Mouse (Mus musculus) monocyte, adult 2 months (primary cell): ENCODE data around the gene Gipc2.
A peak's percentile ranks its signal among the peaks of the same experiment; 100 is the strongest.

Source experiments
- DNase-seq, 2 experiments: peaks; one replicate each; pipeline ENCODE4 v3.0.0; 2022; ENCODE audit warnings: low spot score in 2 of 2, low read depth in 1 of 2

Gipc2 gene

DNA sequence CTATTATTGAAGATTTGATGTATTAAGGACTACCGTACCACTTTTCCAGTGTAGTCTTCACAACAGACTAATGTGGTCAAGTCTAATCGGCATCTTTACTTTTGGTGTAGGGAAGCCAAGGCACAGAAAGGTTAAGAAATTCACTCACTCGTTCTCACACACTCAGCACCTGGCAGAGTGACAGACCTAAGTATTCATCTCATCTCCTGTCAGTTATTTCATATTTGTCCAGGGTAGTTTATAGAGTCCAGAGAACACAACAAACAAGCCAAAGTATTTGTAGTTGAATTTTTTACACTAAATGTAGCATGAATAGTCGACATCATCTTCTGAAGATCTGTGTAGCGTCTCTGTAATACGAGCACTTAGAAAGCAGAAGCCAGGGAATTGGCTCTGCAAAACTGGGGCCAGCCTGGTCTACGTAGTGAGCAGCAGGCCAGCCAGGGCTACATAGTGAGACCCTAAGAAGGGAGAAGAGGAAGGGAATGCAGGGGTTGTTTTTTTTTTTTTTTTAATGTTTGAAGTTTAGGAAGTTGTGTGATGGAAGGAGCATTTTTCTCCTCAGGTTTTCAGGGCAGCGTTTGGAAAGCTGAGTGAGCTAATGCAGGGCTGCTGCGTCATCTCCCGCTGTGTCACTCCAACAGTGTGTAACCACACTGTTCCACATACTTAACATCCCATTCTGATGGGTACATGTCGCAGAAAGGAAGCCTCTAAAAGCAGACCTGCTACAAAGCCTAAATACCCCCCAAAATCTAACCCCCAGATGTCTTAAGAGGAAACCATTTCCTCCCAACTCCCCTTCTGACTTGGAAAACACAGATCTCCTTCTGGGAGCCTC, 44.6 kb downstream of the Gipc2 start:
- DNase-seq, result no peak

GRCm38 (mm10) chr3:152119987-152120386, 46.0 kb downstream of the Gipc2 start:
- DNase-seq, result no peak

- DNase-seq, result no peak
Measured at GRCm38 (mm10) chr3:152117941-152118340, 48.1 kb downstream of the Gipc2 start.

GRCm38 (mm10) chr3:152116140-152116539, 49.9 kb downstream of the Gipc2 start:
- no peak for DNase-seq

DNA sequence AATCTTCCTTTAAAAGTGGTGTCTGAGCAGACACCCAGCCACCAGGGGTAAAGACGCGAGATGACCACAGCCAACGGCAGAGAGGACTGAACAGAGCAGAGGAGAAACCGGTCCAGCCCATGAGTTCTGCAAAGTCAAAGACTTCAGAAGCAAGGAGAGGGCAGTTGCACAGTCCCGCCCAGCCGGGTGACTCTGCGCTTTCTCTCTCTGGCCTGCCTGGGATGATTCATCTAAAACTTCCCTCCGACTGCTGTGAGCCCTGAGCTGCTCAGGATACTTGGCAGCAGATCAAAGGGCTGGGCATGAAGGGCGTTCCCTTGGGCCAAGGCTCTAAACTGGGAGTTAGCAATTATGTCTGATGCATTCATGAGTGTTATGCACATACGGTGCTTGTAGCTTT, 51.2 kb downstream of the Gipc2 start:
- peak; percentile 66 to 80 for DNase-seq

- no peak for DNase-seq
Measured at GRCm38 (mm10) chr3:152114222-152114621, 51.8 kb downstream of the Gipc2 start.

GRCm38 (mm10) chr3:152113496-152113895, 52.5 kb downstream of the Gipc2 start:
- DNase-seq, result no peak

DNA sequence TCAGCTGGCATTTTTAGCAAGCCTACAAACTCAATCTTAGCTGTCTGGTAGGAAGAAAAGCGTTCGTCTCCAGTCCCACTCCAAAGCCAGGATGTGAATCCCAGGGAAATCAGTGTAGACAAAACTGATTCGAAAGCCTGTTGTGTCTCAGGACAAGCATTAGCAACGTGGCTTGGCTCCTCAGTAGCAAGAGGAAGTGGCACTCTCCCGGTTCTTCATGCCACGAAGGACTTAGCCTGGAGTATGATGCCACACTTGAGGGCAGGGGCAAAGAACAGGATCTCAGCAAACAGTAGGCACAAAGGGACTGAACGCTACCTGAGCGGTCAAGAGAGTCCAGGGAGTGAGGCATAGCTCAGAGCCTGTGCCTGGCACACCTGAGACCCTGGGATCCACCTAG, 53.4 kb downstream of the Gipc2 start:
- no peak for DNase-seq

DNA sequence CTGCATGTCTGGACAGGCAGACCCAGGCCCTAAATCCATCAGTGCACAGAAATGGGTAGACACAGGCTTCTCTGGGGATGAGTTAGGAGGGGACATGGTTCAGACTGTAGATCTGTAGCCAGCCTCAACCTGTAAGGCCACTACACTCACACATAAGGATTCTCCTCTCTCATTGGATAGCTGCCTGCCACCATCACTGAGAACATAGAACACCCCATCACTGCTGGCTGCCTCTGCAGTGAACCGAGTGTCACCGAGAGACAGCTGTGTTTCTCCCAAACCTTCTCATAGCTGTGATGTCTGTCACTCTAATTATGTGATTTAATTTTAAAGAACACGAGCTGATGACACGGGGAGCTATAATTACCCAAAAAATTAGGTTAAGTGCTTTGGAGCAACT, 54.5 kb downstream of the Gipc2 start:
- DNase-seq, result no peak

DNA sequence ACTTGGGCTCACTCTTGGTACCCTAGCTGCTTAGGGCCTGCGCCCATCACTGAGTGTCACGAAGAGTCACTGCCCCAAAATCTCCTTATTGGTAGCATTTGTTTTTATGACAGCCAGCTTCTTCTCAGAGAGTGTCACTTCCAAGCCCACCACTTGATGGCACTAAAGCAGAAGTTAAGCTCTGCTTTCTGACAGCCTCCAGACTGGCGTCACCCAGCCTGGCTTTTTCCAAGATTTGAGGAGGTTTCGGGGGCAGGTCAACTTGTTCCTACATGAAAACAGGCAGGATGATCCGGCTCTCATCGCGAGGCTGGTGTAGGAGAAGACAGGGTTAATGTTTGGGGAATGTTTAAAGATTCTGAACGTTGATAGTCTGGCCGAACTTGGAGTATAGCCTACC, 54.9 kb downstream of the Gipc2 start:
- peak; percentile 18 to 22 for DNase-seq

- DNase-seq, result no peak
Measured at GRCm38 (mm10) chr3:152109260-152109587, 56.8 kb downstream of the Gipc2 start.

DNA sequence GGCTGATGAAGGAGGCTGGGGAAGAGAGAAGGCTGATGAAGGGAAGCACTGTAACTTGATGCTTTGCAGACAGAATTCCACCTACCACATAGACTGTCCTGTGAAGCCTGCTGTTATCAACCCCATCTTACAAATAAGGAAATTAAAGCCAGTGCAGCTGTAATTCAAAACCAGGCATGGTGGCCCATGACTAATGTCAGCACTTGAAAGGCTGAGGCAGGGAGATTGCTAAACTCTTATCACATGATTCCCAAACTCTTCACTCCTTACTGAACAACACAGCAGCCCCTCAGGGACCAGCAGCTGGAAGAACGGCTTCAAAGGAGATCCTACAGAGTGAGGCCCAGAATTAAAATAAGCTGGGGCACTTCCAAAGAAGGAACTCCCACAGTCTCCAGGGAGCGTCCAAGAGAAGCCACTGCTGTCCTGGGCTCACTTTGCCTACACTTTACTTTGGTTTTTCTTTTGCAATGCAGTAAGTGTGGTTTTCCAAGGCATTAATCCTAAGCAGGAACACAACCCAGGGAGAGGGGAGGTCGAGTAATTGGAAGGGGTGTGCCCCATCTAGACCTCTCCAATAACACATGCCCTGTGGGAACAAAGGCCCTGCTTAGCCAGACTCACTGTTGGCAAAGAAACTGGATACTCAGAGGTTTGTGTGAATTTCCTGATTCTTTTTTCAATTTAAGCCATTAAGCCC, 57.3 kb downstream of the Gipc2 start:
- no peak for DNase-seq

GRCm38 (mm10) chr3:152108003-152108395, 58.0 kb downstream of the Gipc2 start:
- DNase-seq, result no peak

DNA sequence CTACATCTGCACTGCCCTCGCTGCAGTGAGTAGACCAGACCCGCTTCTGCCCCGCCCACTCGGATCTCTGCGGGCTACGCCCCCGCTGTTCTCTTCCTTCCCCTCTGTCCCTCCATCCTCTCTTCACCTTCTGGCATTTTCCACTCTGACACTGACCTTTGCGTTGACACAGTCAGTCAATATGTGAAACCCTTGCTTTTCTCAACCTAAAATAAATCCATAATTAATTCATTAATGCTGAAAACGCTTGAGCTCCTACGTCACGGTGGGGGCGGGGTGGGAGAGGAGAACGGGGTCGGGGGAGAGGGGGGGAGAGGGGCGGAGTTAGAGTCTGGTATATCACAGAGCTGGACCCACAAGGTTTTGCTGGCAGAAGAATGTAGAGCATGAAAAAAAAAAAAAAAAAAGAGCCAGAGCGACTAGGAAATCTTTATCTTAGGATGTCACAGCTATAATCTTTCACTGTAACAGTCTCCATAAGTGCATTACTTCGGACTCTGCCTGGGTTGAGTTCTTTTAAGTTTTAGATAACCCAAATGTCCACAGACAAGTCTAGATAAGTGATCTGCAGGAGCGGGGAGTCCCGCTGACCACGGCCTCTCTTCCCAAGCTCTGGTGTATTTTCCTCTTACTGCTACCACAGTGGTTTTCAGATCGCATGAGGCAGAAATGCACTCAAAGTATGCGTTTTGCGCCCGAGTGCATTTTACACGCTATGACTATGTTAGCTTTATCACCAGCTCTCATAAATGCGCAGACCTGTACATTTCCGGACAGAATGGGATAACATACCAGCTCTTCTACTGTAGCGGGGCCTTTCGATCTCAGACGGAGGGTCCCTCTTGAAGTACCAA, 58.7 kb downstream of the Gipc2 start:
- no peak for DNase-seq

DNA sequence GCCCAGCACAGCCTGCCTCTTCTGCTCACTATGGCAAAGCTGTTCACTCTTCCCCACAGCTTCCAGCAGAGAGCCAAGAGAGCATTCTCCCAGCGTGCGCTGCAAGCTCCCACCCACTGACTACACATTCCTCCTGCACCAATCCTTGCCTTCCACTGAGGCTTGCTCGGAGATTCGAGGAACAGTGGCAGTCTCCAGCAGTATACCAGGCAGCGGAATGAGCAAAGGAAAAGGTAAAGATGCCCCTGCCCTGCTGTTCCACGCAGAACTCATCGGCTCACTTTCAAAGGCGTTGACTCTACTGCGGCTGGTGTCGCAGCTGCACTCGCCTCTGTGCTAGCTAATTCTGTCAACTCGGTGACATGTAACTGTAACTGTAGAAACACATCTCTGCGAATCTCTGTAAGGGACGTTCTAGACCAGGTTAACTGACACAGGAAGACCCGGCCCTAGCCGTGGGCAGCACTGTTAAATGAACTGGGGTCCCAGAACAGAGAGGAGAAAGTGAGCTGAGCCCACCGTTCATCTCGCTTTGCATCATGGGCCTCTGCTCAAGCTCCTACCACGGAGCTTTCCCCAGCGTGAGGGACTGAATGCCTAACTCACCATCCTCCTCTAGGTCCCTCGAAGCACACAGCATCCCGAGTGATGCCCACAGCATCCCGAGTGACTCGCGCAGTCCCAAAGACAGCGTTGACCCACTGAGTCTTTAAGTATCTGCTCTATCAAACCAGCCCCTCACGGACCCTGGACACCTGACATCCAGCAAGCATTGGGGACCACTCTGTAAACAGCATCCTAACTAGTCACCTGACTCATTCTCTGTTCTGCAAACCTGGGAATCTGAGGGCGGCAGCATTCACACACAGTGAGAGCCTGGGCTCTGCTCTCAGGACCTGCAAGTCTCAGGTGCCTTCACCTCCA, 59.5 kb downstream of the Gipc2 start:
- DNase-seq, result no peak

- DNase-seq, result peak in 1 of 2 experiments; percentile 11
Measured at GRCm38 (mm10) chr3:152105341-152105740, 60.7 kb downstream of the Gipc2 start.

DNA sequence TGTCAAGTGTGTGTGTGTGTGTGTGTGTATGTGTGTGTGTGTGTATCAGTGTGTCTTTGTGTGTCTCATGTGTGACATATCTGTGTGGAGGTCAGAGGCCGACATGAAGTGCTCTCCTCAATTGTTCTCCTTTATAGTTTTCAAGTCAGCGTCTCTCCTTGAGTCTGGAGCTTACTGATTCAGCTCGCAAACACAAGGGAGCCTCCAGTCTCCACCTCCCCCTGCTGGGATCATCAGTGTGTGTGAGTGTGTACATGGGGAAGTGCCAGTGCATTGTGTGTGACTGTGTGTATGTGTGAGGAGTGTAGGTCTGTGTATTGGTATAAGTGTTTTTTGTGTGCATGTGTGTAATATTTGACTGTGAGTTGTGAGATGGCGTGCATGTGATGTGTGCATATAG, 62.6 kb downstream of the Gipc2 start:
- no peak for DNase-seq

DNA sequence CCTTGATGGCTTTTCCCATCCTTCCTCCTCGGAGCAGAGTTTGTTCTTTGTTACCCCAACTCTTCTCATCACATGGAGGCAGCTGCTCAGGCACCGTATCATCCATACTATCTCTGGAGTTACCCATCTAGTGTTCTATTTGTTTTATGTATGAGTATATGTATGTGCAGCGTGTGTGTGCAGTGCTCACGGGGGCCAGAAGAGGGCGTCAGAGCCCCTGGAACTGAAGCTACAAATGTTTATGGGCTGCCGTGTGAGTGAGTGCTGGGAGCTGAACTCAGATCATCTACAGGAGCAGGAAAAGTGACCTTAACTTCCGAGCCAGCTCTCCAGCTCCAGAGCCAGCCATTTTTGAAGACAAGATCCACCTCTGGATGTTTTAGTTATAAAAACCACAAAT, 64.6 kb downstream of the Gipc2 start:
- no peak for DNase-seq

DNA sequence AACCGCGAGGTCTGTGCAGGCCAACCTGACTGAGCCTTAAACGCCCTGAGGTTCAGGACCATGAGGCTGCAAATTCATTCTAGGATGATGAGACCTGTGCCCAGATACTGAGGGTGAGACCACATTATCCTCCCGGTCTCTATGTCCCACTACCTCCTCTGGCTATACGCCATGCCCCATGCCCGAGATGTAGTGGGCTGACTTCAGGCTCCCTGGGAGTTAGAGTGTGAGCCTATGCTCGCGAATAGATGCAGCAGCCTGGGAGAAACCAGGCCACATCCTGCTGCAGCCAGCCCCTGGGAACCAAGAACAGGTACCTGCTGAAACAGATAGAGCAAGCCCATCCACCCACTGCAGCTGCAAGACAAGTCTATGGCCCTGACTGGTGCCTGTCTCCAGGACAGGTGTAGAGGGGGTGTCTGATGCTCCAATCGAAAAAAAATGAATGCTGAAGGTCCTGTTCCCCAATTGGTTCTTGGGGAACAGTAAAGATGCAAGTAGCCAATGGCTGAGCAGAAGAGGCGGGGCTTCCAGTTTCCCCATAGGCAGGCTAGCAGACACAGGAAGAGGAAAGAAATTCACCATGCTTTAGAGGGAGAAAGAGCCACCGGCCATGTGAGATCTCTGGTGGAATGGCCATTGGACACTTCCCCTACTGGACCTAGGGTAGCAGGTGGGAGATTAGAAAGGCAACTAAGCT, 65.8 kb downstream of the Gipc2 start:
- DNase-seq, result no peak

DNA sequence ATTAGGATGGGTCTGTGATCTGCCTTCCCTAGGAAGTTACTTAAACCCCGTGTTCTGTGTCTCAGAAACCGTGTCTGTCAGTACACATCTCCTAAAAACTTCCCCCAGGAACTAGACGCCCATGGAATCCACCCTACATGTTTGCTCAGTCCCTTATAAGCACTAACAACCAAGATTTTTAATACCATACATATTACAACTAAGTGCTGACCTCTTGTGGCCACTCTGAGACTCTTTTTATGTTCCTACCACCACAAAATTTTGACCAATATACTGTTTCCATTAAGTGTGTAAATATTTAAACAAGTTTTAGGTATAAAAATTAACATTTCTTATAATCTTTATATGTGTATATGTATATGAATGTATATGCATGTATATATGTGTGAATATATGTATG, 71.0 kb downstream of the Gipc2 start:
- no peak for DNase-seq
